Mouse (Mus musculus) stomach, postnatal 0 days (tissue): ENCODE results near the gene AF067061. TPM values are rescaled to one million over a fixed set of nuclear protein-coding genes. Genes with fewer than 3 reads are reported as not detected.
"Not testable (repeated sequence)": the region's sequence is repeated elsewhere in the genome, so short reads cannot be mapped to it uniquely, and the experiment has no call there.

Experiments used
- ATAC-seq: fragments of 200-750 bp; cut with Nextera tagmentation; 2 replicates; pipeline ENCODE4 v1.8.0; 2017; ENCODE audit not compliant: low FRiP score, low TSS enrichment
- DNase-seq: peaks from one replicate; pipeline ENCODE4 v3.0.0-alpha.2; 2016; ENCODE audit warnings: low spot score
- H3K27ac ChIP-seq: fragments of 300-500 bp; sonication (generic); replicated peaks from 2 replicates; pipeline ENCODE4 v1.5.1; 2014; ENCODE audit warnings: mild to moderate bottlenecking, control low read depth
- H3K27me3 ChIP-seq: fragments of 300-500 bp; sonication (generic); 2 replicates; pipeline ENCODE4 v1.6.1; 2014; ENCODE audit warnings: low read length; ENCODE audit not compliant: control insufficient read depth, insufficient read depth
- H3K36me3 ChIP-seq: fragments of 300-500 bp; sonication (generic); 2 replicates; pipeline ENCODE4 v1.6.1; 2014; ENCODE audit warnings: low read length, mixed read lengths; ENCODE audit not compliant: control insufficient read depth, insufficient read depth
- H3K4me1 ChIP-seq: fragments of 300-500 bp; sonication (generic); replicated peaks from 2 replicates; pipeline ENCODE4 v1.6.1; 2014; ENCODE audit warnings: antibody characterized with exemption; ENCODE audit not compliant: control insufficient read depth, insufficient read depth
- H3K4me2 ChIP-seq: fragments of 300-500 bp; sonication (generic); replicated peaks from 2 replicates; pipeline ENCODE4 v1.6.1; 2014; ENCODE audit warnings: low read depth, mild to moderate bottlenecking, control low read depth, moderate library complexity
- H3K4me3 ChIP-seq: fragments of 300-500 bp; sonication (generic); 2 replicates; pipeline ENCODE4 v1.5.1; 2014; ENCODE audit warnings: low read depth, low read length, control low read depth
- H3K9ac ChIP-seq: fragments of 300-500 bp; sonication (generic); 2 replicates; pipeline ENCODE4 v1.6.1; 2014; ENCODE audit warnings: mild to moderate bottlenecking, low read length, control low read depth, mixed read lengths
- H3K9me3 ChIP-seq: fragments of 300-500 bp; sonication (generic); 2 replicates; pipeline ENCODE4 v1.6.1; 2016; ENCODE audit warnings: low read length; ENCODE audit not compliant: control insufficient read depth
- CTCF ChIP-seq: IDR thresholded peaks from 2 replicates; pipeline ENCODE4 v1.5.1; 2016; ENCODE audit warnings: antibody characterized with exemption, low read depth, mild to moderate bottlenecking, moderate library complexity
- WGBS: fragments of 180-500 bp; shearing (Covaris S2); extraction: QIAGEN DNeasy Blood & Tissue Kit; methylation state at CpG from one replicate; pipeline ENCODE4 v1.1.7; 2014; 5-methylcytosine and 5-hydroxymethylcytosine counted together
- polyA plus RNA-seq: library from polyadenylated mRNA; unstranded; fragments of >200 nt; fragmentation: Nextera tagmentation; extraction: Ambion mirVana; gene quantifications from 2 replicates; pipeline ENCODE4 v1.2.1, GENCODE M21; 2015

AF067061 gene
- polyA plus RNA-seq = not detected in 2 replicates

- not testable (repeated sequence) for H3K9me3 ChIP-seq, DNase-seq, ATAC-seq, H3K4me3 ChIP-seq, H3K9ac ChIP-seq, H3K4me1 ChIP-seq, H3K27ac ChIP-seq, H3K27me3 ChIP-seq, H3K36me3 ChIP-seq, H3K4me2 ChIP-seq
- WGBS = 78% methylated on average over 2 of the region's 2 CpGs
Observed at GRCm38 (mm10) chr13:120262870-120263269, at the start of gene AF067061. AF067061 (plus strand) TSS chr13:120263114.

GRCm38 (mm10) chr13:120215847-120216246, 47.1 kb upstream of the AF067061 start, which contains the start of gene Gm21762:
Gm21762 (minus strand) TSS chr13:120215947.
- not testable (repeated sequence) for ATAC-seq, H3K4me1 ChIP-seq, DNase-seq, H3K9me3 ChIP-seq, H3K4me3 ChIP-seq, H3K9ac ChIP-seq, H3K4me2 ChIP-seq, H3K36me3 ChIP-seq, H3K27me3 ChIP-seq, H3K27ac ChIP-seq
- WGBS = no CpG with 5 or more reads among the region's 2 CpGs

GRCm38 (mm10) chr13:120220922-120221321, 42.0 kb upstream of the AF067061 start:
- not testable (repeated sequence) for H3K9ac ChIP-seq, H3K4me1 ChIP-seq, H3K9me3 ChIP-seq, DNase-seq, H3K4me3 ChIP-seq, H3K4me2 ChIP-seq, H3K36me3 ChIP-seq, H3K27me3 ChIP-seq, H3K27ac ChIP-seq, ATAC-seq
- WGBS = 77% methylated on average over 5 of the region's 5 CpGs

GRCm38 (mm10) chr13:120223012-120223659, 39.8 kb upstream of the AF067061 start:
- ATAC-seq, DNase-seq, H3K4me1 ChIP-seq, H3K4me3 ChIP-seq, H3K36me3 ChIP-seq, H3K27ac ChIP-seq, H3K27me3 ChIP-seq, H3K4me2 ChIP-seq, H3K9me3 ChIP-seq, H3K9ac ChIP-seq: not testable (repeated sequence)
- WGBS = 94% methylated on average over 16 of the region's 25 CpGs

- H3K4me2 ChIP-seq, H3K4me1 ChIP-seq, H3K27ac ChIP-seq, H3K9ac ChIP-seq, H3K27me3 ChIP-seq, H3K9me3 ChIP-seq, DNase-seq, H3K36me3 ChIP-seq, H3K4me3 ChIP-seq: not testable (repeated sequence)
- 95% methylated on average over 16 of the region's 17 CpGs for WGBS
- 0 out of 2 replicates have a peak, but pooled peaks have one; percentile 47 for ATAC-seq
Observed at GRCm38 (mm10) chr13:120231798-120232197, 31.1 kb upstream of the AF067061 start.

- H3K27me3 ChIP-seq, DNase-seq, H3K36me3 ChIP-seq, ATAC-seq, H3K9ac ChIP-seq, H3K9me3 ChIP-seq, H3K27ac ChIP-seq, H3K4me3 ChIP-seq, H3K4me1 ChIP-seq, H3K4me2 ChIP-seq: not testable (repeated sequence)
- WGBS = 74% methylated on average over 13 of the region's 25 CpGs
- TF ChIP-seq CTCF = 0 out of 2 replicates have a peak, but pooled peaks have one; percentile 5
Observed at GRCm38 (mm10) chr13:120232447-120233049, 30.4 kb upstream of the AF067061 start.

- H3K36me3 ChIP-seq, H3K4me1 ChIP-seq, H3K4me3 ChIP-seq, DNase-seq, H3K27me3 ChIP-seq, H3K9me3 ChIP-seq, H3K27ac ChIP-seq, ATAC-seq, H3K4me2 ChIP-seq, H3K9ac ChIP-seq: not testable (repeated sequence)
Observed at GRCm38 (mm10) chr13:120238811-120239210, 24.1 kb upstream of the AF067061 start, which contains the start of gene Gm21731. Gm21731 (plus strand) TSS chr13:120239111.

- H3K27me3 ChIP-seq, H3K27ac ChIP-seq, H3K9me3 ChIP-seq, H3K4me1 ChIP-seq, H3K36me3 ChIP-seq, ATAC-seq, H3K4me2 ChIP-seq, DNase-seq, H3K4me3 ChIP-seq, H3K9ac ChIP-seq: not testable (repeated sequence)
- WGBS = 61% methylated on average over 2 of the region's 3 CpGs
Observed at GRCm38 (mm10) chr13:120251208-120251924, 11.5 kb upstream of the AF067061 start.
